Mouse (Mus musculus): ENCODE data around the gene Dennd2c. TPM values are rescaled to one million over a fixed set of nuclear protein-coding genes. Genes with fewer than 3 reads are reported as not detected.
"Not testable (repeated sequence)": the region's sequence is repeated elsewhere in the genome, so short reads cannot be mapped to it uniquely, and the experiment has no call there.

Dennd2c gene
- polyA plus RNA-seq, 1 experiment = 1.9 TPM

GRCm38 (mm10) chr3:103188451-103188850 lies 86.0 kb downstream of the Dennd2c start:
- H3K4me3 ChIP-seq (ENCODE audit: insufficient read depth, poor library complexity, severe bottlenecking) = no peak overlapping the region
- H3ac ChIP-seq (ENCODE audit: control insufficient read depth, insufficient read length, low read depth) = no peak overlapping the region
- H3K79me3 ChIP-seq (ENCODE audit: low read depth) = no peaks in the 10 kb centered on the region
- no peaks in the 10 kb centered on the region for H3K27me3 ChIP-seq (ENCODE audit: control insufficient read depth, insufficient read depth, insufficient read length)
- no peaks in the 10 kb centered on the region for H3K36me3 ChIP-seq (ENCODE audit: control insufficient read depth, insufficient read depth)
- no peaks in the 10 kb centered on the region for H3K79me2 ChIP-seq (ENCODE audit: control insufficient read depth, insufficient read depth)
- TF ChIP-seq FOSL1 (IDR thresholded peaks at IDR 0.05; ENCODE audit: insufficient read depth, low read length, poor library complexity, severe bottlenecking) (no peak), CTCF (IDR thresholded peaks at IDR 0.05; ENCODE audit: control insufficient read depth, insufficient read depth, insufficient read length) (no peak), MAX (IDR thresholded peaks at IDR 0.05) (no peak), MYOG (IDR thresholded peaks at IDR 0.05; ENCODE audit: control insufficient read depth, extremely low read depth, insufficient read length) (no peak)

GRCm38 (mm10) chr3:103188856-103189255 lies 86.5 kb downstream of the Dennd2c start:
- TF ChIP-seq USF1 (IDR thresholded peaks at IDR 0.05; ENCODE audit: low read depth) (no peak), MYOG (IDR thresholded peaks at IDR 0.05; ENCODE audit: control insufficient read depth, extremely low read depth, insufficient read length) (no peak), FOSL1 (IDR thresholded peaks at IDR 0.05; ENCODE audit: insufficient read depth, low read length, poor library complexity, severe bottlenecking) (no peak), CTCF (IDR thresholded peaks at IDR 0.05; ENCODE audit: control insufficient read depth, insufficient read depth, insufficient read length) (no peak), MYOD1 (IDR thresholded peaks at IDR 0.05; ENCODE audit: control insufficient read depth, insufficient read length, low read depth) (no peak), MAX (IDR thresholded peaks at IDR 0.05) (no peak), CEBPB (IDR thresholded peaks at IDR 0.05; ENCODE audit: low read depth) (no peak)
- no peaks in the 10 kb centered on the region for H3K27me3 ChIP-seq (ENCODE audit: control insufficient read depth, insufficient read depth, insufficient read length)
- no peak overlapping the region for H3ac ChIP-seq (ENCODE audit: control insufficient read depth, insufficient read length, low read depth)
- H3K79me2 ChIP-seq (ENCODE audit: control insufficient read depth, insufficient read depth) = no peaks in the 10 kb centered on the region
- no peaks in the 10 kb centered on the region for H3K79me3 ChIP-seq (ENCODE audit: low read depth)
- H3K36me3 ChIP-seq (ENCODE audit: control insufficient read depth, insufficient read depth) = no peaks in the 10 kb centered on the region
- no peak overlapping the region for H3K4me3 ChIP-seq (ENCODE audit: insufficient read depth, poor library complexity, severe bottlenecking)

GRCm38 (mm10) chr3:103192161-103192560 lies 89.8 kb downstream of the Dennd2c start:
- H3K4me3 ChIP-seq (ENCODE audit: insufficient read depth, poor library complexity, severe bottlenecking) = no peak overlapping the region
- H3K36me3 ChIP-seq (ENCODE audit: control insufficient read depth, insufficient read depth) = no peaks in the 10 kb centered on the region
- no peaks in the 10 kb centered on the region for H3K79me3 ChIP-seq (ENCODE audit: low read depth)
- TF ChIP-seq MAX (IDR thresholded peaks at IDR 0.05) (no peak), MYOD1 (IDR thresholded peaks at IDR 0.05; ENCODE audit: control insufficient read depth, insufficient read length, low read depth) (no peak), FOSL1 (IDR thresholded peaks at IDR 0.05; ENCODE audit: insufficient read depth, low read length, poor library complexity, severe bottlenecking) (no peak), USF1 (IDR thresholded peaks at IDR 0.05; ENCODE audit: low read depth) (no peak), CTCF (IDR thresholded peaks at IDR 0.05; ENCODE audit: control insufficient read depth, insufficient read depth, insufficient read length) (no peak), CEBPB (IDR thresholded peaks at IDR 0.05; ENCODE audit: low read depth) (no peak), MYOG (IDR thresholded peaks at IDR 0.05; ENCODE audit: control insufficient read depth, extremely low read depth, insufficient read length) (no peak)
- no peaks in the 10 kb centered on the region for H3K79me2 ChIP-seq (ENCODE audit: control insufficient read depth, insufficient read depth)
- H3K27me3 ChIP-seq (ENCODE audit: control insufficient read depth, insufficient read depth, insufficient read length) = no peaks in the 10 kb centered on the region
- no peak overlapping the region for H3ac ChIP-seq (ENCODE audit: control insufficient read depth, insufficient read length, low read depth)

- Histone ChIP-seq H3K79me2 (ENCODE audit: control insufficient read depth, insufficient read depth) (no peaks in the 10 kb centered on the region), H3K79me3 (ENCODE audit: low read depth) (no peaks in the 10 kb centered on the region), H3K27me3 (ENCODE audit: control insufficient read depth, insufficient read depth, insufficient read length) (no peaks in the 10 kb centered on the region), H3ac (ENCODE audit: control insufficient read depth, insufficient read length, low read depth) (no peak overlapping the region), H3K36me3 (ENCODE audit: control insufficient read depth, insufficient read depth) (no peaks in the 10 kb centered on the region), H3K4me3 (ENCODE audit: insufficient read depth, poor library complexity, severe bottlenecking) (no peak overlapping the region)
- no peak for TF ChIP-seq MYOG (IDR thresholded peaks at IDR 0.05; ENCODE audit: control insufficient read depth, extremely low read depth, insufficient read length)
- no peak for TF ChIP-seq CTCF (IDR thresholded peaks at IDR 0.05; ENCODE audit: control insufficient read depth, insufficient read depth, insufficient read length)
- TF ChIP-seq USF1 (IDR thresholded peaks at IDR 0.05; ENCODE audit: low read depth) = no peak
- no peak for TF ChIP-seq MYOD1 (IDR thresholded peaks at IDR 0.05; ENCODE audit: control insufficient read depth, insufficient read length, low read depth)
- TF ChIP-seq CEBPB (IDR thresholded peaks at IDR 0.05; ENCODE audit: low read depth) = no peak
- TF ChIP-seq FOSL1 (IDR thresholded peaks at IDR 0.05; ENCODE audit: insufficient read depth, low read length, poor library complexity, severe bottlenecking) = no peak
- no peak for TF ChIP-seq MAX (IDR thresholded peaks at IDR 0.05)
Observed at GRCm38 (mm10) chr3:103193186-103193585, 90.8 kb downstream of the Dennd2c start.

GRCm38 (mm10) chr3:103196320-103196823 lies 94.0 kb downstream of the Dennd2c start:
- H3K79me3 ChIP-seq (ENCODE audit: low read depth) = no peaks in the 10 kb centered on the region
- no peaks in the 10 kb centered on the region for H3K27me3 ChIP-seq (ENCODE audit: control insufficient read depth, insufficient read depth, insufficient read length)

GRCm38 (mm10) chr3:103199386-103199785 lies 97.0 kb downstream of the Dennd2c start:
- H3K79me3 ChIP-seq (ENCODE audit: low read depth) = no peaks in the 10 kb centered on the region
- no peak overlapping the region for H3K4me3 ChIP-seq (ENCODE audit: insufficient read depth, poor library complexity, severe bottlenecking)
- TF ChIP-seq CTCF (IDR thresholded peaks at IDR 0.05; ENCODE audit: control insufficient read depth, insufficient read depth, insufficient read length) (no peak), CEBPB (IDR thresholded peaks at IDR 0.05; ENCODE audit: low read depth) (no peak), USF1 (IDR thresholded peaks at IDR 0.05; ENCODE audit: low read depth) (no peak), MYOG (IDR thresholded peaks at IDR 0.05; ENCODE audit: control insufficient read depth, extremely low read depth, insufficient read length) (no peak), MYOD1 (IDR thresholded peaks at IDR 0.05; ENCODE audit: control insufficient read depth, insufficient read length, low read depth) (no peak), MAX (IDR thresholded peaks at IDR 0.05) (no peak), FOSL1 (IDR thresholded peaks at IDR 0.05; ENCODE audit: insufficient read depth, low read length, poor library complexity, severe bottlenecking) (no peak)
- no peaks in the 10 kb centered on the region for H3K36me3 ChIP-seq (ENCODE audit: control insufficient read depth, insufficient read depth)
- no peaks in the 10 kb centered on the region for H3K79me2 ChIP-seq (ENCODE audit: control insufficient read depth, insufficient read depth)
- no peak overlapping the region for H3ac ChIP-seq (ENCODE audit: control insufficient read depth, insufficient read length, low read depth)
- no peaks in the 10 kb centered on the region for H3K27me3 ChIP-seq (ENCODE audit: control insufficient read depth, insufficient read depth, insufficient read length)

More at GRCm38 (mm10) chr3:103196320-103196823, 94.0 kb downstream of the Dennd2c start:
- no peak for TF ChIP-seq CTCF (IDR thresholded peaks at IDR 0.05; ENCODE audit: control insufficient read depth, insufficient read depth, insufficient read length)
- no peaks in the 10 kb centered on the region for H3K79me2 ChIP-seq (ENCODE audit: control insufficient read depth, insufficient read depth)
- no peak overlapping the region for H3K4me3 ChIP-seq (ENCODE audit: insufficient read depth, poor library complexity, severe bottlenecking)
- no peak overlapping the region for H3ac ChIP-seq (ENCODE audit: control insufficient read depth, insufficient read length, low read depth)
- no peaks in the 10 kb centered on the region for H3K36me3 ChIP-seq (ENCODE audit: control insufficient read depth, insufficient read depth)

GRCm38 (mm10) chr3:103201105-103201504 lies 98.7 kb downstream of the Dennd2c start:
- not testable (repeated sequence) for H3K79me3 ChIP-seq (ENCODE audit: low read depth); H3K79me2 ChIP-seq (ENCODE audit: control insufficient read depth, insufficient read depth); H3K4me3 ChIP-seq (ENCODE audit: insufficient read depth, poor library complexity, severe bottlenecking); H3K27me3 ChIP-seq (ENCODE audit: control insufficient read depth, insufficient read depth, insufficient read length); H3K36me3 ChIP-seq (ENCODE audit: control insufficient read depth, insufficient read depth); H3ac ChIP-seq (ENCODE audit: control insufficient read depth, insufficient read length, low read depth)

All from C2C12 (cell line).